Mouse (Mus musculus) hindbrain, postnatal 0 days (tissue): ENCODE results near the gene Irf3. TPM values are rescaled to one million over a fixed set of nuclear protein-coding genes. Genes with fewer than 3 reads are reported as not detected.
"Not testable (repeated sequence)": the region's sequence is repeated elsewhere in the genome, so short reads cannot be mapped to it uniquely, and the experiment has no call there.

ENCODE experiments used
- ATAC-seq: fragments of 200-750 bp; cut with Nextera tagmentation; 2 replicates; pipeline ENCODE4 v1.8.0; 2017; ENCODE audit warnings: mild to moderate bottlenecking, moderate TSS enrichment, moderate library complexity
- DNase-seq: peaks from one replicate; pipeline ENCODE4 v3.0.0-alpha.2; 2015; ENCODE audit warnings: low spot score
- H3K27ac ChIP-seq: fragments of 300-500 bp; sonication (generic); 2 replicates; pipeline ENCODE4 v1.5.1; 2014; ENCODE audit warnings: mild to moderate bottlenecking
- H3K27me3 ChIP-seq: fragments of 300-500 bp; sonication (generic); 2 replicates; pipeline ENCODE4 v1.6.1; 2014; ENCODE audit warnings: low read length, mixed read lengths; ENCODE audit not compliant: insufficient read depth
- H3K36me3 ChIP-seq: fragments of 300-500 bp; sonication (generic); 2 replicates; pipeline ENCODE4 v1.6.1; 2014; ENCODE audit warnings: low read length, mixed read lengths; ENCODE audit not compliant: insufficient read depth
- H3K4me1 ChIP-seq: fragments of 300-500 bp; sonication (generic); 2 replicates; pipeline ENCODE4 v1.6.1; 2014; ENCODE audit warnings: antibody characterized with exemption, low read length, mixed read lengths; ENCODE audit not compliant: insufficient read depth
- H3K4me2 ChIP-seq: fragments of 300-500 bp; sonication (generic); 2 replicates; pipeline ENCODE4 v1.6.1; 2014; ENCODE audit warnings: low read depth, mild to moderate bottlenecking, low read length, moderate library complexity, mixed read lengths
- H3K4me3 ChIP-seq: fragments of 300-500 bp; sonication (generic); 2 replicates; pipeline ENCODE4 v1.5.1; 2014; ENCODE audit warnings: low read length
- H3K9ac ChIP-seq: fragments of 300-500 bp; sonication (generic); replicated peaks from 2 replicates; pipeline ENCODE4 v1.6.1; 2014; ENCODE audit warnings: mild to moderate bottlenecking, low read length, moderate library complexity, mixed read lengths
- H3K9me3 ChIP-seq: fragments of 300-500 bp; sonication (generic); 2 replicates; pipeline ENCODE4 v1.6.1; 2016; ENCODE audit warnings: low read length, mixed read lengths
- CTCF ChIP-seq: IDR thresholded peaks from 2 replicates; pipeline ENCODE4 v1.5.1; 2016; ENCODE audit warnings: antibody characterized with exemption, control low read depth, low read depth
- WGBS: fragments of 180-500 bp; shearing (Covaris S2); extraction: QIAGEN DNeasy Blood & Tissue Kit; methylation state at CpG from one replicate; pipeline ENCODE4 v1.1.7; 2014; 5-methylcytosine and 5-hydroxymethylcytosine counted together
- polyA plus RNA-seq: library from polyadenylated mRNA; unstranded; fragments of >200 nt; fragmentation: Nextera tagmentation; extraction: Ambion mirVana; gene quantifications from 2 replicates; pipeline ENCODE4 v1.2.1, GENCODE M21; 2015
- total RNA-seq: library from RNA; depleted of rRNA; stranded (reverse); fragments of >200 nt; gene quantifications from 2 replicates; pipeline ENCODE4 v1.2.3, GENCODE M21; 2014

Irf3 gene
- total and polyA plus RNA-seq, 2 experiments from 2014 or later, result 33.7 to 48.6 TPM

GRCm38 (mm10) chr7:45019031-45019571, 21.7 kb downstream of the Irf3 start:
- 48% methylated on average over 8 of the region's 8 CpGs for WGBS
- ATAC-seq, result no peak
- H3K27me3 ChIP-seq, result no peaks in the 10 kb centered on the region
- H3K9me3 ChIP-seq, result no peaks in the 10 kb centered on the region
- peaks cover 14% of the 10 kb centered on the region for H3K4me1 ChIP-seq
- TF ChIP-seq CTCF, result no peak
- DNase-seq, result no peak
- H3K9ac ChIP-seq, result no peak overlapping the region
- H3K4me2 ChIP-seq, result peak overlapping the region; percentile 96
- H3K27ac ChIP-seq, result peak overlapping the region; percentile 78
- H3K36me3 ChIP-seq, result no peaks in the 10 kb centered on the region
- no peak overlapping the region; the same call in 1 of the 2 replicates for H3K4me3 ChIP-seq

DNA sequence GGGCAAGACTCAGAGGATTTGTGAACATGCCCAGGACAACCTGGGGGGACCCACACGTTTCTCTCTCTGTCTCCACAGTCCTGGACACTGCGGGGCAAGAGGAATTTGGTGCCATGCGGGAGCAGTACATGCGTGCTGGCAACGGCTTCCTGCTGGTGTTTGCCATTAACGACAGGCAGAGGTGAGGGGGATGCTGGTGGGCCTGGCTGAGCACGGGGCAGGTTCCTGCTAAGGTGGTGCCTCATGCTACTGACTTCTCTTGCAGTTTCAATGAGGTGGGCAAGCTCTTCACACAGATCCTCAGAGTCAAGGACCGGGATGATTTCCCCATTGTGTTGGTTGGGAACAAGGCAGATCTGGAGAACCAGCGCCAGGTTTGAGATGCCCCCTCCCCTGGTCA, 22.8 kb downstream of the Irf3 start:
- ATAC-seq (no peak), DNase-seq (no peak)
- H3K4me2 ChIP-seq, result no peak overlapping the region
- no peak overlapping the region for H3K27ac ChIP-seq
- no peak for TF ChIP-seq CTCF
- 74% methylated on average over 9 of the region's 9 CpGs for WGBS
- no peaks in the 10 kb centered on the region for H3K9me3 ChIP-seq
- 0 out of 2 replicates have a peak, but pooled peaks cover 6% of the 10 kb centered on the region for H3K4me1 ChIP-seq
- H3K36me3 ChIP-seq, result no peaks in the 10 kb centered on the region
- no peak overlapping the region for H3K9ac ChIP-seq
- no peaks in the 10 kb centered on the region for H3K27me3 ChIP-seq
- H3K4me3 ChIP-seq, result no peak overlapping the region

DNA sequence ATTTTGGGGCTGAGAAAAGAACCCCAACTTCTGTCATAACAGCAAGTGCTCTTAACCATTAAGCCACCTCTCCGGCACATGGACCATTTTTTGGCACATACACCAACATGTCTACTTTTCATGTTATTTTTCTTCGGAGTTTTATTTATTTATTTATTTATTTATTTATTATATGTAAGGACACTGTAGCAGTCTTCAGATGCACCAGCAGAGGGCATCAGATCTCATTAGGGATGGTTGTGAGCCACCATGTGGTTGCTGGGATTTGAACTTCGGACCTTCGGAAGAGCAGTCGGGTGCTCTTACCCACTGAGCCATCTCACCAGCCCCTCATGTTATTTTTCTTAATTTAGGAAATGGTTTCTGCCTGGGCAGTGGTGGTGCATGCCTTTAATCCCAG, 26.3 kb downstream of the Irf3 start:
- H3K4me2 ChIP-seq, H3K9ac ChIP-seq, H3K4me1 ChIP-seq, ATAC-seq, H3K27ac ChIP-seq, H3K4me3 ChIP-seq, H3K9me3 ChIP-seq, H3K27me3 ChIP-seq: not testable (repeated sequence)
- H3K36me3 ChIP-seq, result peaks cover 17% of the 10 kb centered on the region
- 69% methylated on average over 5 of the region's 5 CpGs for WGBS
- TF ChIP-seq CTCF, result peak; percentile 45
- DNase-seq, result peak; percentile 25

GRCm38 (mm10) chr7:45024281-45025248, 27.1 kb downstream of the Irf3 start:
- H3K27ac ChIP-seq, result 0 out of 2 replicates have a peak overlapping the region, but pooled peaks have one; percentile 9
- ATAC-seq, result no peak
- no peaks in the 10 kb centered on the region for H3K9me3 ChIP-seq
- H3K4me1 ChIP-seq, result no peaks in the 10 kb centered on the region
- DNase-seq, result no peak
- H3K9ac ChIP-seq, result no peak overlapping the region
- 86% methylated on average over 15 of the region's 15 CpGs for WGBS
- no peak for TF ChIP-seq CTCF
- no peak overlapping the region for H3K4me3 ChIP-seq
- no peaks in the 10 kb centered on the region for H3K27me3 ChIP-seq
- no peak overlapping the region for H3K4me2 ChIP-seq
- H3K36me3 ChIP-seq, result peaks cover 25% of the 10 kb centered on the region

GRCm38 (mm10) chr7:45025601-45026220, 28.3 kb downstream of the Irf3 start:
- Histone ChIP-seq H3K4me2 (no peak overlapping the region), H3K9ac (no peak overlapping the region), H3K4me3 (no peak overlapping the region), H3K27me3 (no peaks in the 10 kb centered on the region), H3K9me3 (no peaks in the 10 kb centered on the region), H3K27ac (peak overlapping the region; percentile 52; the same call in 1 of the 2 replicates), H3K36me3 (peaks cover 36% of the 10 kb centered on the region), H3K4me1 (no peaks in the 10 kb centered on the region)
- no peak for TF ChIP-seq CTCF
- DNase-seq (no peak), ATAC-seq (no peak)
- 75% methylated on average over 8 of the region's 8 CpGs for WGBS

GRCm38 (mm10) chr7:45026256-45026655, 28.8 kb downstream of the Irf3 start:
- TF ChIP-seq CTCF, result no peak
- DNase-seq, result peak; percentile 56
- no peak overlapping the region for H3K9ac ChIP-seq

More at GRCm38 (mm10) chr7:45026256-45026655, 28.8 kb downstream of the Irf3 start:
- Histone ChIP-seq H3K4me3 (no peak overlapping the region), H3K27me3 (no peaks in the 10 kb centered on the region), H3K9me3 (no peaks in the 10 kb centered on the region), H3K27ac (peak overlapping the region; percentile 52; the same call in 1 of the 2 replicates), H3K4me2 (no peak overlapping the region), H3K36me3 (peaks cover 42% of the 10 kb centered on the region), H3K4me1 (no peaks in the 10 kb centered on the region)
- peak; percentile 48; the same call in 1 of the 2 replicates for ATAC-seq
- 39% methylated on average over 2 of the region's 2 CpGs for WGBS
